Mouse (Mus musculus) heart, adult 2 months (tissue): ENCODE data around the gene Tgm2.

Source experiments
- CTCF ChIP-seq: fragments of 200-600 bp; IDR thresholded peaks from 2 replicates; pipeline ENCODE4 v1.8.1; 2022; ENCODE audit warnings: antibody characterized with exemption, mild to moderate bottlenecking, moderate library complexity
- POLR2A ChIP-seq: fragments of 200-500 bp; IDR thresholded peaks from 2 replicates; pipeline ENCODE4 v1.6.1; 2011; ENCODE audit warnings: mild to moderate bottlenecking, low read depth, low read length, control low read depth; ENCODE audit not compliant: insufficient read depth

DNA sequence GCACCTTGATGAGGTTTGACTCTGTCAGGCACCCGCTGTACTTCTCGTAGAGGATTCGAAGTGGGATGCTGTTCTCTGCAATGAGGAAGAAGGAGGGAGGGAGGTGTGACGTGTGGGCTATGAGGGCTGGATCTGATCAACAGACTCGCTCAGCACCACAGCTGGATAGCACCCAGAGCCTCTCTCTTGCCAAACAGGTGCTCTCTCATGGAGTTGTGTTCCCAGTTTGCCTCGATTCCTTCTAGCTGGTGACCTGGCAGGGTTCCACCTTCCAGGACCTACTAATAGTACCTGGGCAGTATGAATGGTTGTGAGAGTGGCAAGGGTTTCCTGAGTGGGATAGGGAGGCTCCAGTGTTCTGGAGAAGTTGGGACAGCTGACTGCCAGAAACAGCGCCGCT, 26.0 kb downstream of the Tgm2 start:
- TF ChIP-seq CTCF (no peak), POLR2A (no peak)
